Mouse (Mus musculus): ENCODE measurements at regions not wholly inside any gene's neighbourhood (a gene's known extent, or its start where the extent isn't known, plus 50 kb on each side); places are given as distances from the start of the nearest gene placed in this dataset.

DNA sequence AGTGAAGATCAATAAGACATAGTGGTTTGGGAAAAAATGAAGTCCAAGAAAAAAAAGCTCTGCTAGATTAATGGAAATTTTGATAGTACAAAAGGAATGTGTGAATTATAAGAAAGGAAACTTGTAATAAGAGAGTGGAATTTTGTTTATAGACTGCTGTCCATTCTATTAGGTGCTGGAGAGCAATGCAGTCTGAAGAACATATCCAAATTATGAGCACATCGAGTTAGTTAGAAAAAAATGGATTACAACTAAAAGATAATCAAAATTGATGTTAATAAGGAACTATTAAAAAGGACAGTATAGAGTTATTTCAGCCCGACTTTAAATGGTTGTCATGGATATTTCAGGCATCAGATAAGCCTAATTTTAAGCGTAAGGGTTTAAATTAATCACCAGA lies 98.2 kb upstream of the Nox4 start:
- no peak for ATAC-seq (ENCODE audit: insufficient read depth, low FRiP score)
- H3K27ac ChIP-seq (ENCODE audit: low read length) = no peak overlapping the region
- H3K27me3 ChIP-seq (ENCODE audit: control insufficient read depth, insufficient read depth, low read length) = no peaks in the 10 kb centered on the region
- no peaks in the 10 kb centered on the region for H3K4me1 ChIP-seq (ENCODE audit: control insufficient read depth, insufficient read depth, low read length)
- no peak overlapping the region for H3K9ac ChIP-seq (ENCODE audit: low read length)
- 61% methylated on average over 3 of the region's 3 CpGs for WGBS
- H3K9me3 ChIP-seq (replicated peaks; ENCODE audit: control insufficient read depth, low read length) = no peaks in the 10 kb centered on the region
- no peak overlapping the region for H3K4me2 ChIP-seq (ENCODE audit: low read depth, low read length)
- no peaks in the 10 kb centered on the region for H3K36me3 ChIP-seq (ENCODE audit: control insufficient read depth, insufficient read depth, low read length)
- no peak overlapping the region for H3K4me3 ChIP-seq (replicated peaks; ENCODE audit: low read length)

DNA sequence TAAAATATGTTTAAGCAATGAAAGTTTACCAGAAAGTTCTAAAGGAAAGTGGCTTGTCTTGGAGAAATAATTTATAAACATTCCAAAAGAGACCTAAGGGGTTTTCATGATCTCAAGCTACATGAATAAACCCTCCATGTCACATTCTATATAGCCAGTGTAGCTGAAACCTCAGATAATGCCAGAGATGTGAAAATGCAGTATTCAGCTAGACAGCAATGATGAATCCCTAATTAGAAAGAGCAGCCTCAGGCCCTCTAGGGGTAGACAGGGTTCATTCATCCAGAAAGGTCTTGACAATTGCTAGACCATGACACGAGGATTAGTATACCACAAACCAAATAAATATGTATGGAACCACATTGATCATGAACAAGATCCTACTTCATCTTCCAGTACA lies 97.2 kb upstream of the Nox4 start:
- 72% methylated on average over 1 of the region's 1 CpGs for WGBS
- Histone ChIP-seq H3K36me3 (ENCODE audit: control insufficient read depth, insufficient read depth, low read length) (no peaks in the 10 kb centered on the region), H3K27ac (ENCODE audit: low read length) (no peak overlapping the region), H3K4me3 (replicated peaks; ENCODE audit: low read length) (no peak overlapping the region), H3K9ac (ENCODE audit: low read length) (no peak overlapping the region), H3K4me1 (ENCODE audit: control insufficient read depth, insufficient read depth, low read length) (no peaks in the 10 kb centered on the region), H3K4me2 (ENCODE audit: low read depth, low read length) (no peak overlapping the region), H3K9me3 (replicated peaks; ENCODE audit: control insufficient read depth, low read length) (no peaks in the 10 kb centered on the region), H3K27me3 (ENCODE audit: control insufficient read depth, insufficient read depth, low read length) (no peaks in the 10 kb centered on the region)
- no peak for ATAC-seq (ENCODE audit: insufficient read depth, low FRiP score)

DNA sequence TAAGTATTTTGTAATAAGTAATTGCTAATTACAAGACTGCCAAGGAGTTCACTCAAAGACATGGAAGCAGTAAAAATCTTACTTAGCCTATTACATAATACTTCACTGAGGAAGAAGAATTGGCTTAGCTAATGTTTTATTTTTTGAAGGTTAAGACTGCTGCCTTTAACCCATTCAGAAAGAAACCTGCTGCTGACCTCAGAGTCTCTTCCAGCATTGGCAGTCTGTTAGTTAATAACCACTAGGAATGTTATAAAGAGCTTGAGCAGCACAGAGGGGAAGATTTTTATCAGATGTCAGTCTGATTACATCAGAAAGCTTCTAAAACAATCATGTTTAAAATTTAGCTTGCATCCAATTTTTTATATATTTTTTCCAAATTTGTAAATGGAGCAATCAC lies 94.9 kb upstream of the Nox4 start:
- H3K9ac ChIP-seq (ENCODE audit: low read length) = no peak overlapping the region
- H3K9me3 ChIP-seq (replicated peaks; ENCODE audit: control insufficient read depth, low read length) = no peaks in the 10 kb centered on the region
- H3K27me3 ChIP-seq (ENCODE audit: control insufficient read depth, insufficient read depth, low read length) = no peaks in the 10 kb centered on the region
- no peak overlapping the region for H3K4me2 ChIP-seq (ENCODE audit: low read depth, low read length)
- H3K27ac ChIP-seq (ENCODE audit: low read length) = no peak overlapping the region
- no peaks in the 10 kb centered on the region for H3K4me1 ChIP-seq (ENCODE audit: control insufficient read depth, insufficient read depth, low read length)
- ATAC-seq (ENCODE audit: insufficient read depth, low FRiP score) = no peak
- H3K36me3 ChIP-seq (ENCODE audit: control insufficient read depth, insufficient read depth, low read length) = no peaks in the 10 kb centered on the region
- H3K4me3 ChIP-seq (replicated peaks; ENCODE audit: low read length) = no peak overlapping the region

DNA sequence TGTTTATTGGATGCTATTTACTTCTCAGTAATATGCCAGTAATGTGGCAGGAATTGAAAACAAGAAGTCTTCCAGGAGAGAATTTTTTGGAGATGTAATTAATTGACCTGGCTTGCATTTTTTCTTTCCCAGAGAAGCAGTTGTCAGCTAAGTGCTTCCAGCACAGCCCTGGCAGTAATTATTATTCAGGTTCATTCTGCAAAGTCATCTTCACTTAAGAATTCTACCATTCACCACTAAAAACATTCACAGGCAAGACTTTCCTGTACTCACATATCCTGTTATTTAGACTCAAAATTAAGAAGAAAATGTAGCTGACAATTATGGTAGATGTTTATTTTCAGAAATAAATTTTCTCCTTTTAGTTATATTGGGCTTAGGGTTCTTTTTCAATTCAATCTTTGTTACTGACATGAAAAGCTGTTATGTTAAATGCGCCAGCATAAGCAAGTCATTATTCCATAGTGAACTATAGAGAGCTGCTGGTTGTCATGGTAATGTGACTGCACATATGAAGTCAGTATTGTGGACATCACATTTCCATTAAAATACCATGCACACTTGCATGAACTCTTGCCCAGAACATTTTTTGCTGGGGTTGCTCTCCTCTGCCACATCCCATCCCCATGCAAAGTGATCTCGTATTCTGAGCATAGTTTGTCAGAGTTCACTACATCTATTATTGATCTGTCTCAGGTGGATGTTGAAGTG lies 59.3 kb upstream of the Nox4 start:
- no peak overlapping the region for H3K27ac ChIP-seq (ENCODE audit: low read length)
- WGBS = 60% methylated on average over 2 of the region's 2 CpGs
- H3K36me3 ChIP-seq (ENCODE audit: control insufficient read depth, insufficient read depth, low read length) = no peaks in the 10 kb centered on the region
- no peak overlapping the region for H3K9ac ChIP-seq (ENCODE audit: low read length)
- no peak overlapping the region for H3K4me3 ChIP-seq (replicated peaks; ENCODE audit: low read length)
- H3K27me3 ChIP-seq (ENCODE audit: control insufficient read depth, insufficient read depth, low read length) = no peaks in the 10 kb centered on the region
- H3K9me3 ChIP-seq (replicated peaks; ENCODE audit: control insufficient read depth, low read length) = no peaks in the 10 kb centered on the region
- H3K4me1 ChIP-seq (ENCODE audit: control insufficient read depth, insufficient read depth, low read length) = no peaks in the 10 kb centered on the region
- H3K4me2 ChIP-seq (ENCODE audit: low read depth, low read length) = no peak overlapping the region
- no peak for ATAC-seq (ENCODE audit: insufficient read depth, low FRiP score)

DNA sequence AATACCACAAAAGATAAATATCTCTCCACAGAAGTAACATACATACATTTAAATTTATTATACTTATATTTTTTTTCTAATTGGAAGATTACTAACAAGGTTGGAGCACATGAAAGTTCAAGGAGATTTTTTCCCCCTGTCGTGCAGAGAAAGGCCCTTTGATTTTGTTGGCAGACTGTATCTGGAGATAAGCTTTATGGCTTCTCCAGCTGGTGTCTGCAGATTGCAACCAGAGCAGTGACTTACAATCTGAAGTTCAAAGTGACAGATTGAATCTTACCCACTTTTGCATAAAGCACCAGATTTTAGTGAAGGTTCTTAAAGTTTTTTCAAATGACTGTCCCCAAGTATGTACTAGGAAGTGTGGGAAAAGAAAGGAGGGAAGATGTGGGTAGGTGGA lies 50.2 kb upstream of the Nox4 start:
- Histone ChIP-seq H3K4me2 (ENCODE audit: low read depth, low read length) (no peak overlapping the region), H3K4me3 (replicated peaks; ENCODE audit: low read length) (no peak overlapping the region), H3K9ac (ENCODE audit: low read length) (no peak overlapping the region), H3K36me3 (ENCODE audit: control insufficient read depth, insufficient read depth, low read length) (no peaks in the 10 kb centered on the region), H3K27me3 (ENCODE audit: control insufficient read depth, insufficient read depth, low read length) (no peaks in the 10 kb centered on the region), H3K27ac (ENCODE audit: low read length) (no peak overlapping the region), H3K4me1 (ENCODE audit: control insufficient read depth, insufficient read depth, low read length) (no peaks in the 10 kb centered on the region), H3K9me3 (replicated peaks; ENCODE audit: control insufficient read depth, low read length) (no peaks in the 10 kb centered on the region)
- WGBS = 49% methylated on average over 1 of the region's 1 CpGs
- no peak for ATAC-seq (ENCODE audit: insufficient read depth, low FRiP score)

Data from stomach, embryonic 16.5 days (tissue).